Mouse (Mus musculus) embryonic facial prominence, embryonic 13.5 days (tissue): ENCODE data around the gene Foxp3. TPM values are rescaled to one million over a fixed set of nuclear protein-coding genes. Genes with fewer than 3 reads are reported as not detected.
A peak's percentile ranks its signal among the peaks of the same experiment; 100 is the strongest.

Experiments used
- ATAC-seq: fragments of 200-750 bp; cut with Nextera tagmentation; 2 replicates; pipeline ENCODE4 v1.8.0; 2017; ENCODE audit warnings: low read depth; ENCODE audit not compliant: insufficient number of reproducible peaks, insufficient read depth, low FRiP score, low TSS enrichment
- H3K27ac ChIP-seq: fragments of 300-500 bp; sonication (generic); 2 replicates; pipeline ENCODE4 v1.5.1; 2015; ENCODE audit warnings: moderate library complexity, mild to moderate bottlenecking, inconsistent platforms
- H3K27me3 ChIP-seq: fragments of 300-500 bp; sonication (generic); 2 replicates; pipeline ENCODE4 v1.6.1; 2015; ENCODE audit warnings: mild to moderate bottlenecking, inconsistent platforms
- H3K36me3 ChIP-seq: fragments of 300-500 bp; sonication (generic); 2 replicates; pipeline ENCODE4 v1.6.1; 2015; ENCODE audit warnings: mild to moderate bottlenecking, inconsistent platforms
- H3K4me1 ChIP-seq: fragments of 300-500 bp; sonication (generic); 2 replicates; pipeline ENCODE4 v1.6.1; 2015; ENCODE audit warnings: inconsistent platforms
- H3K4me2 ChIP-seq: fragments of 300-500 bp; sonication (generic); 2 replicates; pipeline ENCODE4 v1.6.1; 2015; ENCODE audit warnings: moderate library complexity, mild to moderate bottlenecking, inconsistent platforms
- H3K4me3 ChIP-seq: fragments of 300-500 bp; sonication (generic); 2 replicates; pipeline ENCODE4 v1.5.1; 2015; ENCODE audit warnings: mild to moderate bottlenecking, inconsistent platforms
- H3K9ac ChIP-seq: fragments of 300-500 bp; sonication (generic); 2 replicates; pipeline ENCODE4 v1.6.1; 2015; ENCODE audit warnings: mild to moderate bottlenecking, inconsistent platforms
- H3K9me3 ChIP-seq: fragments of 300-500 bp; sonication (generic); 2 replicates; pipeline ENCODE4 v1.6.1; 2016; ENCODE audit warnings: inconsistent platforms
- WGBS: fragments of 180-500 bp; shearing (Covaris S2); methylation state at CpG from one replicate; pipeline ENCODE4 v1.1.7; 2015; ENCODE audit warnings: mixed read lengths; 5-methylcytosine and 5-hydroxymethylcytosine counted together
- polyA plus RNA-seq: library from polyadenylated mRNA; unstranded; fragments of >200 nt; fragmentation: Nextera tagmentation; extraction: Ambion mirVana; gene quantifications from 2 replicates; pipeline ENCODE4 v1.2.1, GENCODE M21; 2015

Foxp3 gene
- polyA plus RNA-seq = 0.14 TPM in 1 of 2 replicates, not detected in the other

DNA sequence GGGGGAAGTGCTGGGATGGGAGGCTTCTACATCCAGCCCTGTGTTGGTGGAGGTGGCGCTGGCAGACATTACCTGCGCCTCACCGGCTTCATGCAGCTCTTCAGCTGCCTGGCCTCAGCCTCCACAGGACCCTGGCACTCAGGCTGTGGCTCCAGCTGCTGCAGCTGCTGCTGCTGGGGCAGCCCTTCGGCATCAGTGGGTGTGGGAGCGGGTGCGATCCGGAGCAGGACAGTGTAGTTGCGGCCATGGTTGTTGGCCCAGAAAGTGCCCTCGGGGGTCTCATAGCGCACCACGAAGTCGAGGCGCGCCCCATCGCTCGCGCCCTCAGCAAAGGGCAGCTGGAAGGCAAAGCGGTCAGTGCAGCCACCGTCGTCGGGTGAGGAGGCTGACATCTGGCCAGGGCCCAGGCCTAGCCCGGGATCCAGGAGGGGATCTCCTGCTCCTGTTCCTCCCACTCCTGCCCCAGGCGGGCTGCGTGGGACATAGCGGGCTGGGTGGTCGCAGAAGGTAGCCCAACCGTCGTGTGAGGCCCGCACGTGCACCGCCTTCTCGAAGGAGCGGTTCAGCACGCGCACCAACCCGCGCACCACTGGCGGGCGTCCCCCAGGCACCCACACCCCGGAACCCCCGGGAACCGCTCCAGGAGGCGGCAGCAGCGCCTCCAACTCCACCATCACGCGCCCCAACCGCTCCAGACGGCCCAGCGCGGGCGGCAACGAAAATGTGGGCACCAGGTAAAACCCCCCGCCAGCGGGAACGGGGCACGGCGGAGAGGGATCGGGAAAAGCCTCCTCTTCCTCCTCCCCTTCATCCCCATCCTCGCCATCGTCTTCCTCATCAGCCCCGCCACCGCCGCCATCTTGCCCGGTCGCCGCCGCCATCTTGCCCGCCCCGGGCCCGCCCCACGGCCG is at the start of gene Foxp3:
Gene Foxp3 (plus strand): TSS at position 469 of the 911 bp plus-strand sequence.
- WGBS = 37% methylated on average over 72 of the region's 72 CpGs
- peak within 1 kb of the TSS; percentile 77 for H3K9ac ChIP-seq
- H3K9me3 ChIP-seq = no peaks in the 10 kb centered on the region
- no peaks in the 10 kb centered on the region for H3K36me3 ChIP-seq
- H3K4me1 ChIP-seq = peaks cover 9% of the 10 kb centered on the region; the same call in 1 of the 2 replicates
- peak; percentile 40; the same call in 1 of the 2 replicates for ATAC-seq
- H3K27me3 ChIP-seq = no peaks in the 10 kb centered on the region
- peak within 1 kb of the TSS; percentile 63 for H3K4me2 ChIP-seq
- H3K27ac ChIP-seq = peak within 1 kb of the TSS; percentile 84
- peak within 1 kb of the TSS; percentile 56 for H3K4me3 ChIP-seq

DNA sequence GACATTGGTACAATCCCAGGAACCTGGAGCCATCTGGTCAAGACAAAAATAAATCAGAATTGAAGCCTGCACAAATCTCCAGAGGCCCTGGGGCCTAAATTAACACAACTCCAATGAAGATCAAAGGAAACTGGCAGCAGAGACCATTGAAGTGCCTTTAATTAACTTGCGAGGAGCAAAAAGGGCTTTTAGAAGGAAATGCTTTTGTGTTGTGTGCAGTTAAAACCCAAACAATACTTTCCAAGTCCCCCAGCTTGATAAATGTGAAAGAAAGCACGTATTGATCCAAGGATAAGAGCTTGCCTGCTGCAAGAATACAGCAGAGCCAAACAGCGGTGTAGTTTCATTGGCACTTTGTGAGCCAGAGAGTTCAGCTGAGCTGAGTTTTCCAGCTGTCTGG is 48.5 kb upstream of the Foxp3 start:
- H3K4me2 ChIP-seq = no peak overlapping the region
- H3K27ac ChIP-seq = no peak overlapping the region
- no peak overlapping the region for H3K9ac ChIP-seq
- H3K36me3 ChIP-seq = no peaks in the 10 kb centered on the region
- 43% methylated on average over 3 of the region's 3 CpGs for WGBS
- H3K27me3 ChIP-seq = no peaks in the 10 kb centered on the region
- H3K4me3 ChIP-seq = no peak overlapping the region
- ATAC-seq = no peak
- no peaks in the 10 kb centered on the region for H3K9me3 ChIP-seq
- no peaks in the 10 kb centered on the region for H3K4me1 ChIP-seq

DNA sequence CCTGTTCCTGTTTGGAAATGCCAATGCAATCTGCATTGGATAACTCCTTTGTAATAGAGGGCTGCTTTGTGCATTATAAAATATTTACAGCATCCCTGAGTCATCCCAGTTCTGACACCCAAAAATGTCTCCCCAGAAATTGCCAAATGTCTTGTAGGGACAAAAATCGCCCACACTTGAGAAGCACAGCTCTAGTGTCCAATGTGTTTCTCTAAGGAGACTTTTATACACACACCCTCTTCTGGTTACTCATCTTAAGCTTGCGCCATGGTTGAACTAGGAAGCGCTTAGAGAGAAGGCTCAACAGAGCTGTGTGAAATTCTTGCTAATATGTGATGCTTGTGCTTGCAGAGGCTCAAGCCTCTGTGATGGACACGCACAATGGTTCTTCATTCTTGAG is 20.0 kb upstream of the Foxp3 start:
- no peak overlapping the region for H3K9ac ChIP-seq
- no peaks in the 10 kb centered on the region for H3K36me3 ChIP-seq
- H3K4me3 ChIP-seq = no peak overlapping the region
- no peak overlapping the region for H3K4me2 ChIP-seq
- 88% methylated on average over 4 of the region's 4 CpGs for WGBS
- H3K27me3 ChIP-seq = no peaks in the 10 kb centered on the region
- no peaks in the 10 kb centered on the region for H3K4me1 ChIP-seq
- H3K9me3 ChIP-seq = no peaks in the 10 kb centered on the region
- ATAC-seq = no peak
- H3K27ac ChIP-seq = no peak overlapping the region

GRCm38 (mm10) chrX:7563076-7563475 is 10.4 kb upstream of the Foxp3 start:
- no peak overlapping the region for H3K4me3 ChIP-seq
- no peaks in the 10 kb centered on the region for H3K4me1 ChIP-seq
- no peaks in the 10 kb centered on the region for H3K9me3 ChIP-seq
- no peak overlapping the region for H3K9ac ChIP-seq
- H3K27me3 ChIP-seq = no peaks in the 10 kb centered on the region
- H3K36me3 ChIP-seq = 0 out of 2 replicates have a peak, but pooled peaks cover 4% of the 10 kb centered on the region
- ATAC-seq = no peak
- 28% methylated on average over 2 of the region's 2 CpGs for WGBS
- no peak overlapping the region for H3K27ac ChIP-seq
- H3K4me2 ChIP-seq = no peak overlapping the region

DNA sequence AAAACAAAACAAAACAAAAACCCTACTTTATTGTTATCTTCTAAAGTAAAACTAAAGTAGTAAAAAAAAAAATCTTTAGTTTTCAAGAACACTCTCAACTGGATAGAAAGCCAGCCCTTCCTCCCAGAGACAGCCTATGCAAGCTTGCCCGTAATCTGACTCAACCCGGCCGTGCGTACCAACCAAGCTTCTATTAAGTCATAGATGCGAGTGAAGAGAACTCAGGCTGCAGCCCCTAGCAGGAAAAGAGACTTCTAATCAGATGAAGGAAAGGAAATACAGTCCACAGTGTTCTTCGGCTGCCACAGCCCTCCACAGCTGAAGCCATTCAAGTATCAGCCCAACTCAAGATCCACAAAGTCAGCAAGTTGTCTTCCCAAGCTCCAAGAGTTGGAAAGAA is 7.1 kb upstream of the Foxp3 start:
- no peak for ATAC-seq
- no peaks in the 10 kb centered on the region for H3K4me1 ChIP-seq

GRCm38 (mm10) chrX:7567491-7567890 is 6.0 kb upstream of the Foxp3 start:
- no peaks in the 10 kb centered on the region for H3K27me3 ChIP-seq
- H3K4me1 ChIP-seq = no peaks in the 10 kb centered on the region
- no peak overlapping the region for H3K9ac ChIP-seq
- no peak for ATAC-seq
- H3K27ac ChIP-seq = no peak overlapping the region
- H3K9me3 ChIP-seq = no peaks in the 10 kb centered on the region
- no peak overlapping the region for H3K4me3 ChIP-seq
- no peaks in the 10 kb centered on the region for H3K36me3 ChIP-seq
- no peak overlapping the region for H3K4me2 ChIP-seq
- WGBS = 83% methylated on average over 8 of the region's 9 CpGs

More for the DNA sequence above, 7.1 kb upstream of the Foxp3 start:
- Histone ChIP-seq H3K27me3 (no peaks in the 10 kb centered on the region), H3K4me3 (no peak overlapping the region), H3K9ac (no peak overlapping the region), H3K27ac (no peak overlapping the region), H3K4me2 (no peak overlapping the region), H3K36me3 (no peaks in the 10 kb centered on the region), H3K9me3 (no peaks in the 10 kb centered on the region)
- WGBS = 77% methylated on average over 6 of the region's 6 CpGs

DNA sequence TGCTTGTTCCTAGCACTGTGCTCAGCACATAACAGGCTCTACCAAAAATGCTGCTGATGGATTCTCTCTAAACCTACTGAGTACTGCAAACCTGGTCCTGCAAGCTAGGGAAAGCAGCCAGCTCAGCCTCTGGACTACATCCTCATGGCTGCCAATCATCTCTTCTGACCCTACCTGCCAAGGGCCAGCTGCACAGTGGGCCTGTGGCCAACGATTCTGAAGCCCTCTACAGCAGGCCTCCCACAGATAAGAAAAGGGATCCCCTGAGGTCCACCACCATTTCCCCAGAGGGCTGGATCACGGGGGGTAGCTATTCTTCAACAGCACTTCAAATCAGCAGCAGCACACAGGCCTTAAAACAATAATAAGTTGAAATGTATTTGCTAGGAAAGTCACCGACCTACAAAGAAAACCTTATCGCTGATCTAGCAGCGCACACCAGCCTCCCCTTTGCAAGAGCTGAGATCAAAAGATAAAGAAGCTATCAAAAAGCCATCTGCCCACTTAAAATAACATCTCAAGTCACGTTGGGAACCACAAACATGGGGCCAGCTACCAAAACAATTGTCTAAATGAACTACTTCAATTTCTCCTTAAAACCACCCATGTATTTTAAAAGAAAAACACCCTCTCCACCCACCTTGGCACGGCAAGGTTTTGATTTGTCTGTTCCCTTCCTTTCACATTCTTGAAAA is 2.8 kb upstream of the Foxp3 start:
- Histone ChIP-seq H3K9ac (no peak overlapping the region), H3K9me3 (no peaks in the 10 kb centered on the region), H3K4me2 (no peak overlapping the region), H3K27me3 (no peaks in the 10 kb centered on the region), H3K27ac (no peak overlapping the region), H3K4me3 (no peak overlapping the region), H3K4me1 (peaks cover 9% of the 10 kb centered on the region; the same call in 1 of the 2 replicates), H3K36me3 (no peaks in the 10 kb centered on the region)
- no peak for ATAC-seq
- WGBS = 67% methylated on average over 7 of the region's 7 CpGs

DNA sequence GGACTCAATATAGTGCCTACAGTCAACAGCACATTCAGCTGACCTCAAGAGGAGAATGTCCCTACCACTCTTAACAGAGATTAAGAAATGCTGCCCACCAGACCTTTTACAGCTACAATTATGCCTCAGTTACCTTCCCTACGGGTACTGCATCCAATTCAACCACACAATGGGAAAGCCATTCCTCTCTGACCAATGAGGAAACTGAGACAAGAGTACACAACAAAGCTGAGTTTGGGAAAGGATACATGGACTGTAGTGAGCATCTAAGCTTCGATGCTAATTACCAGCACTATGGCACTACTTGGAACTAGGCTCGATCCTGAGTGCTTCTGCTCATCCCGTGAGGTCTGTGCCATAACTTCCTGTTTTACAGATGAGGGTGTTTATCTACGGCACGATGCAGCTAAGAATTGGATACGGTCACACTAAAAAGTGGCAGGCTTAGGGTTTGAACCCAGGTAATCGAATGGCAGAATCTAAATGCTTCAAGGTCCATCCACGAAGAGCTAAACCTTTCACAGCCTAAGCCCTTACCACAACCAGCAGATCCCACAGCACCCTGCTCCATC is 1.8 kb upstream of the Foxp3 start:
- ATAC-seq = no peak
- Histone ChIP-seq H3K4me3 (no peak overlapping the region), H3K36me3 (no peaks in the 10 kb centered on the region), H3K4me2 (no peak overlapping the region), H3K4me1 (peaks cover 9% of the 10 kb centered on the region; the same call in 1 of the 2 replicates), H3K9me3 (no peaks in the 10 kb centered on the region), H3K9ac (no peak overlapping the region), H3K27ac (no peak overlapping the region), H3K27me3 (no peaks in the 10 kb centered on the region)
- 84% methylated on average over 9 of the region's 9 CpGs for WGBS

DNA sequence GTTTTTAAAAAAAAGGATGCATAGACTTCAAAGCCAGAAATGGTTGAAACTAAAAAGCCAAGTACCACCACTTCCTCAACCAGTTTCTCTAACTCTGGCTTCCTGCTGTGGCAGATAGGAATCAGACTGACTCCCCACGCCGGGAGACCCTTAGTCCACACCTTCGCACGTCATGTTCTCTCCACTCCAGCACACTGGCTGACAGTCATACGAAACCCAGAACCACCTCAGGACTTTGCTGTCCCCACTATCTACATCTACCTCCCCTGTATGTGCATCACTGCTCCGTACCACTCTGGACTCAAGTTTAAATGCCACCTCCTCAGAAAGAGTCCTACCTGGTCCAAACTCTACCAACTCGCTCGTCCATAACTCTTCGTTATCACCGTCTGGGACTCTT is 978 bp upstream of the Foxp3 start:
- ATAC-seq = no peak
- Histone ChIP-seq H3K9ac (no peak overlapping the region), H3K4me1 (peaks cover 9% of the 10 kb centered on the region; the same call in 1 of the 2 replicates), H3K4me3 (no peak overlapping the region), H3K9me3 (no peaks in the 10 kb centered on the region), H3K27me3 (no peaks in the 10 kb centered on the region), H3K4me2 (peak overlapping the region; percentile 63), H3K27ac (no peak overlapping the region), H3K36me3 (no peaks in the 10 kb centered on the region)
- WGBS = 89% methylated on average over 10 of the region's 10 CpGs

DNA sequence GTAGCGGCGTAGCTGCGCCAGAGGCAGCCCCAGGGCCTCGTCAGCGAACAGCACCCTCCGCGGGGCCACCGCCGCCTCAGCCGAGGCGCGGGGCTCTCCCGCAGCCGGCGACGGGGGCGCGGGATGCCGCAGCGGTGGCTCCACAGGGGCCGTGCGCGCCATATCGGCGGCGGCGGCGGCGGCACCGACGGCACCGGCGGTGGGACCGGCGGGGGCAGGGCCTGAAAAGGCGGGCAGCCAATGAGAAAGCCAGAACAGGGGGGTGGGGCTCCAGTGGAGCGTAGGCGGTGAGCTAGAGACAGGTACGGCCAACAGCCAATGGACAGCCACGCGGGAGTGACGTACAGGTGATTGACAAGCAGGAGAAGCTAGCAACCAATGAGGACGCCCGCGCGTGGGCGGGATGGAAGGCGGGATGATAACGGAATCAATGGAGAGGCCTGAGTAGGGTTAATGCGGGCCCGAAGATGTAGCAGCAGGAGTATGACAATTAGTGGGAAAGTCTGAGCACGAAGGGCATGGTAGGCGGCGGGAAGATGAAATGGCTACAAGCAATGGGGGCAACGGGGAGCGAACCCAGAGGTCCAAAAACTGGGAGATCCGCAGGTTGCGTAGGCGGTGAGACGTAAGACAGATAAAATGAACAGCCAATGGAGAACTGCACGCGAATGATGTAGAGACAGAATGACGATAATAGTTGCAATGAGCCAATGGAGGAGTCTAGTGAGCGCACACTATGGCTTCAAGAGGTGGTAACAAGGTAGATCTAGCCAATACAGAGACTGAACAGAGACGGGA is 842 bp downstream of the Foxp3 start, which contains the start of gene Ppp1r3f:
Gene Ppp1r3f (minus strand): TSS at position 197 of the 798 bp plus-strand sequence.
- Histone ChIP-seq H3K27me3 (no peaks in the 10 kb centered on the region), H3K4me2 (peak within 1 kb of the TSS; percentile 63), H3K9ac (peak within 1 kb of the TSS; percentile 77), H3K36me3 (no peaks in the 10 kb centered on the region), H3K9me3 (no peaks in the 10 kb centered on the region), H3K4me1 (peaks cover 9% of the 10 kb centered on the region; the same call in 1 of the 2 replicates), H3K4me3 (peak within 1 kb of the TSS; percentile 56), H3K27ac (peak within 1 kb of the TSS; percentile 84)
- WGBS = 24% methylated on average over 65 of the region's 65 CpGs
- peak; percentile 93 for ATAC-seq

DNA sequence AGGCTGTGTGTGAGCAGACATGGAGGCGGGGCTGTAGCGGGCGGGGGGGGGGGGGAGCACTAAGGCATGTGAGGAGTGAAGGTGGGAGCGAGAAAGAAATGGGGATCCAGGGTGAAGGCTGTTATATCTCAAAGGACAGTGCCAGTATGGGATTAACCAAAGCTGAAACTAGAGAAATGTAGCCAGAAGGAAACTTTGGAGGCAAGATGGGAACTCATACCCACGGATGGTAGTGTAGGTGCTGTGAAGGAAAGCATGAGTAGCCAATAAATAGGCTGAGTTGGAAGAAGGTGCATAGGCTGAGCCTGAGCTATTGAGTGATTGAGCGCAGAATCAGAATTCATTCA is 1.4 kb downstream of the Foxp3 start:
- Histone ChIP-seq H3K27ac (peak overlapping the region; percentile 48; the same call in 1 of the 2 replicates), H3K9ac (no peak overlapping the region), H3K9me3 (no peaks in the 10 kb centered on the region), H3K4me2 (peak overlapping the region; percentile 53), H3K27me3 (no peaks in the 10 kb centered on the region), H3K36me3 (no peaks in the 10 kb centered on the region), H3K4me1 (peaks cover 9% of the 10 kb centered on the region; the same call in 1 of the 2 replicates), H3K4me3 (peak overlapping the region; percentile 56)
- 29% methylated on average over 5 of the region's 6 CpGs for WGBS
- ATAC-seq = no peak
